Mouse (Mus musculus) myocyte (in vitro differentiated cells): ENCODE results near the gene Zic5.

ENCODE experiments used
- CEBPB ChIP-seq: IDR thresholded peaks from 2 replicates; pipeline ENCODE4 v1.6.1; 2011; ENCODE audit warnings: mild to moderate bottlenecking, moderate library complexity; ENCODE audit not compliant: poor library complexity, insufficient read depth, severe bottlenecking
- E2F4 ChIP-seq: IDR thresholded peaks from one replicate; pipeline ENCODE4 v1.6.1; 2011; ENCODE audit warnings: mild to moderate bottlenecking, control low read depth, moderate library complexity; ENCODE audit not compliant: insufficient read depth
- MAX ChIP-seq: IDR thresholded peaks from one replicate; pipeline ENCODE4 v1.6.1; 2011; ENCODE audit warnings: low read depth, mild to moderate bottlenecking, control low read depth
- MYOD1 ChIP-seq, 3 experiments: IDR thresholded peaks; one replicate each; pipeline ENCODE4 v1.6.1; 2011; ENCODE audit warnings: control low read depth in 2 of 3, low read depth in 2 of 3, mild to moderate bottlenecking in 2 of 3, moderate library complexity in 1 of 3; ENCODE audit not compliant: insufficient read length in 2 of 3, control insufficient read depth in 1 of 3
- MYOG ChIP-seq, 3 experiments: IDR thresholded peaks; one replicate each; pipeline ENCODE4 v1.6.1; 2011; ENCODE audit warnings: control low read depth in 2 of 3, low read depth in 2 of 3, mild to moderate bottlenecking in 2 of 3; ENCODE audit not compliant: insufficient read length in 2 of 3, control insufficient read depth in 1 of 3, insufficient read depth in 1 of 3
- POLR2A ChIP-seq: IDR thresholded peaks from one replicate; pipeline ENCODE4 v1.6.1; 2011; ENCODE audit warnings: low read depth, mild to moderate bottlenecking, control low read depth, moderate library complexity; ENCODE audit not compliant: insufficient read length
- POLR2AphosphoS2 ChIP-seq: IDR thresholded peaks from one replicate; pipeline ENCODE4 v1.6.1; 2011; ENCODE audit warnings: low read depth, control low read depth; ENCODE audit not compliant: insufficient read length
- SRF ChIP-seq: IDR thresholded peaks from one replicate; pipeline ENCODE4 v1.6.1; 2011; ENCODE audit warnings: low read depth; ENCODE audit not compliant: control insufficient read depth, insufficient read length
- TCF12 ChIP-seq: IDR thresholded peaks from one replicate; pipeline ENCODE4 v1.6.1; 2011; ENCODE audit warnings: mild to moderate bottlenecking, control low read depth; ENCODE audit not compliant: poor library complexity, insufficient read depth, severe bottlenecking
- TCF3 ChIP-seq: IDR thresholded peaks from one replicate; pipeline ENCODE4 v1.6.1; 2011; ENCODE audit warnings: low read depth, control low read depth; ENCODE audit not compliant: insufficient read length
- USF1 ChIP-seq: IDR thresholded peaks from one replicate; pipeline ENCODE4 v1.6.1; 2011; ENCODE audit warnings: low read depth, mild to moderate bottlenecking, control low read depth, moderate library complexity

DNA sequence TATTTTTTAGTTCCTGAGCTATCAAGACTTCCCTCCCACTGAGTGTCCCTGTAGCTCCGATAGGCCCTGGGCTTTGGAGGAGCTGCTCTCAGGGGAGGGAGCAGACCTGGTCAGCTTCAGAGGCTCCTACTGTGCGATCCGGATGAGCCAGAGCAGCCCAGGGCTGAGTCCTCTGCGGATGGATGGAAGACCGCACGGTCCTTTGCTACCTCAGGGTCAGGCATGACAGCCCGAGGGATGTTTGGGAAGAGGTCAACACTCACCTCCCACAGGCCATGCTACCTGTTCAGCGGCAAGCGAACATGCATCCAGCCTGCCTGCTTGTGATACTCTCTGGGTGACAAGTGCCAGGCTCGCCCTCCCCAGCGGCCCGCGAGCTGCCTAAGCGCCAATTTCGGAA is 15.7 kb upstream of the Zic5 start:
- TF ChIP-seq POLR2A (no peak), TCF3 (no peak), POLR2AphosphoS2 (no peak), SRF (no peak), CEBPB (no peak), MYOG (IDR thresholded peaks at IDR 0.05; ENCODE audit: control insufficient read depth in 1 of 3, insufficient read depth in 1 of 3, insufficient read length in 2 of 3, low read depth in 2 of 3) (no peak), E2F4 (no peak), MAX (no peak), USF1 (no peak), TCF12 (no peak), MYOD1 (IDR thresholded peaks at IDR 0.05; ENCODE audit: control insufficient read depth in 1 of 3, insufficient read length in 2 of 3, low read depth in 2 of 3) (no peak)
